In the genomic region with DNA sequence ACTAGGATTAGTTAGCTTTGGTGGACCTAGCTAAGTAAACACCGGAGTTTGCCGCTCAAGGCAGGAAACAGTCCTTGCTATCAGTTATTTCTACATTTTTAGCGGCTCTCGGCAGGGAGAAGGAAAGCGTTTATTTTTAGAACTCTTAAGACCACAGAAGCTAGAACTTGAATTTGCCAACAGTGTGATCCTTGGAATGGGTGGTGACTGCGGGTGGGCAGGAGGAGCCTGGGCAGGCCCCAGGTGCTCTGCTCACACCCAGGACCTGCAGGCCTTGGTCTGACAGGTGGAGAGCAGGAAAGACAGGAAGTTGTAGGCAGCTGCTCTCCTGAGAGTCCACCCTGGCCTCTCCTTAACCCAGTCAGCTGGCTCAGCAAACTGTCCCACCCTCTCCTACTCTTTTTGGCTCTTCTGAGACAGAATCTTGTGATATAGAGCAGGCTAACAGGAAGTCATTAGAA, we compare ENCODE assay signal across 10 mouse cellular contexts.
DNase-seq lines count a peak whose midpoint lies in the region; ATAC-seq and TF ChIP-seq lines count a peak whose summit lies in the region.
"Had no signal": no experiment of that assay in that cellular context is flagged by ENCODE, and none has a peak within 500 bp of the region (broad histone marks: within the 10 kb centered on the region; RNA-seq: fewer than 3 reads in every experiment).

No protein-coding gene starts in this region.

- H3K9ac ChIP-seq in lung, postnatal 0 days (replicated peaks; ENCODE audit: low read depth): no peak overlapping the region
- no peak overlapping the region for H3K9ac ChIP-seq in midbrain, embryonic 15.5 days
- H3K9ac ChIP-seq: embryonic facial prominence, embryonic 12.5 days had no signal

- peak overlapping the region; percentile 23; the same call in 1 of the 2 replicates for H3K4me2 ChIP-seq in lung, postnatal 0 days (replicated peaks; ENCODE audit: low read depth, low read length)
- H3K4me2 ChIP-seq in midbrain, embryonic 15.5 days: no peak overlapping the region
- H3K4me2 ChIP-seq: embryonic facial prominence, embryonic 12.5 days had no signal

- DNase-seq in thymus, postnatal 4 days: peak; percentile 23
- no peak for DNase-seq in thymus, postnatal 10 days (ENCODE audit: low spot score in 2 of 2)
- peak; percentile 45 to 55 for DNase-seq in heart, postnatal 10 days
- peak; percentile 78 for DNase-seq in lung, postnatal 0 days (ENCODE audit: low spot score)
- no peak for DNase-seq in right cerebral cortex, postnatal 4 days
- DNase-seq in urinary bladder, postnatal 14 days (ENCODE audit: low spot score): no peak
- DNase-seq: gastrocnemius, postnatal 14 days; midbrain, embryonic 14.5 days had no signal

- WGBS in lung, postnatal 0 days: 5% methylated on average over 6 of the region's 6 CpGs
- 80% methylated on average over 6 of the region's 6 CpGs for WGBS in midbrain, embryonic 15.5 days

- H3K27ac ChIP-seq in lung, postnatal 0 days (ENCODE audit: low read length): peak overlapping the region; percentile 83
- H3K27ac ChIP-seq in midbrain, embryonic 15.5 days: no peak overlapping the region
- H3K27ac ChIP-seq: embryonic facial prominence, embryonic 12.5 days had no signal

- ATAC-seq in lung, postnatal 0 days: peak; percentile 58
- ATAC-seq in midbrain, embryonic 15.5 days (replicated peaks): no peak

- H3K36me3 ChIP-seq in lung, postnatal 0 days (ENCODE audit: insufficient read depth, low read length): peaks cover 5% of the 10 kb centered on the region; the same call in 1 of the 2 replicates
- H3K36me3 ChIP-seq in midbrain, embryonic 15.5 days (replicated peaks): no peaks in the 10 kb centered on the region
- H3K36me3 ChIP-seq: embryonic facial prominence, embryonic 12.5 days had no signal

- peak; percentile 63 for TF ChIP-seq EP300 in lung, postnatal 0 days (IDR thresholded peaks at IDR 0.05)

- no peaks in the 10 kb centered on the region for H3K27me3 ChIP-seq in lung, postnatal 0 days (replicated peaks; ENCODE audit: insufficient read depth, low read length)
- no peaks in the 10 kb centered on the region for H3K27me3 ChIP-seq in midbrain, embryonic 15.5 days (replicated peaks)
- H3K27me3 ChIP-seq: embryonic facial prominence, embryonic 12.5 days had no signal

- TF ChIP-seq CTCF in lung, postnatal 0 days (IDR thresholded peaks at IDR 0.05): no peak

- intact Hi-C loops in heart, postnatal 10 days (cut with DNase I): no loop called here

- H3K4me1 ChIP-seq in lung, postnatal 0 days (ENCODE audit: insufficient read depth, low read depth, low read length): peaks cover 16% of the 10 kb centered on the region; the same call in 1 of the 2 replicates
- H3K4me1 ChIP-seq in midbrain, embryonic 15.5 days: no peaks in the 10 kb centered on the region

- no peaks in the 10 kb centered on the region for H3K9me3 ChIP-seq in lung, postnatal 0 days (ENCODE audit: low read length)
- no peaks in the 10 kb centered on the region for H3K9me3 ChIP-seq in midbrain, embryonic 15.5 days
- H3K9me3 ChIP-seq: embryonic facial prominence, embryonic 12.5 days had no signal

- no peak overlapping the region for H3K4me3 ChIP-seq in lung, postnatal 0 days (ENCODE audit: low read depth, low read length)
- H3K4me3 ChIP-seq in midbrain, embryonic 15.5 days: no peak overlapping the region
- H3K4me3 ChIP-seq: embryonic facial prominence, embryonic 12.5 days had no signal

Comparison
In these comparisons a context has a peak if more than half of its experiments do, and no peak if none do; other contexts are left out.
1. DNase-seq: peak in thymus, postnatal 4 days (single experiment), heart, postnatal 10 days (2 of 2) and lung, postnatal 0 days (single experiment); none in thymus, postnatal 10 days (0 of 2), right cerebral cortex, postnatal 4 days (single experiment) and urinary bladder, postnatal 14 days (single experiment).